Mouse (Mus musculus) WW6 (cell line): ENCODE data around the gene Raet1e.
"Not testable (repeated sequence)": the region's sequence is repeated elsewhere in the genome, so short reads cannot be mapped to it uniquely, and the experiment has no call there.

Experiments
- DNase-seq: peaks from one replicate; pipeline ENCODE4 v3.0.0-alpha.2; 2013; ENCODE audit warnings: low read depth, low spot score

The Raet1e gene

GRCm38 (mm10) chr10:22273684-22274305, 115.4 kb downstream of the Raet1e start:
- no peak for DNase-seq

DNA sequence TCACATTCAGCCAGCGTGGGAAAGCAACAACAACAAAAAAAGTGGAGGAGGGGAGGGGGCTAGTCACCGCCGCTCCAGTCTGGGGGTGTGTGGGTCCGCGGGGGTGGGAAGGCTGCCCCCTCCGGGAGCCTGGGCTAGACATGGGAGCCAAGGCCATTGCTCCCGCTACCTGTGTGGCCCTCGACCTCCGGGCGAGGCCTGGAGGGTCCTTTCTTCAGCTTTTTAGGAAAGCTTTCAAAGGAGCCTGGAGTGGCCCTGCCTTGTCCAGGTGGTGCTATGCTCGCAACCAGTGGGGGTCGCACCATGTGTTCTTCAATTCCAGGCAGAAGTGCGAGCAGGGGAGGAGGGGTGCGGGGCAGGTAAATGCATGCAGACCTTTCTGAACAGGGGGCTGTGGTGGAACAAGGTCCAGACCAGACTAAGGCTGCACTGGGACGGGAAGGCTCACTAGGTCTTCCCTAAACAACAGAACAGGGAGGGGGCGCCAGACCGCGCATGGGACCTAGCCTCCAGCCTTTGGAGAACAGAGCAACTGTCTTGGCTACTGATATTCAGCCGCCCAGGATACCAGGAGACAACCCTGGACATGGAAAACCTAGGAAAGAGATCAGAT, 116.2 kb downstream of the Raet1e start:
- no peak for DNase-seq

GRCm38 (mm10) chr10:22278468-22278867, 120.1 kb downstream of the Raet1e start:
- DNase-seq, result not testable (repeated sequence)

DNA sequence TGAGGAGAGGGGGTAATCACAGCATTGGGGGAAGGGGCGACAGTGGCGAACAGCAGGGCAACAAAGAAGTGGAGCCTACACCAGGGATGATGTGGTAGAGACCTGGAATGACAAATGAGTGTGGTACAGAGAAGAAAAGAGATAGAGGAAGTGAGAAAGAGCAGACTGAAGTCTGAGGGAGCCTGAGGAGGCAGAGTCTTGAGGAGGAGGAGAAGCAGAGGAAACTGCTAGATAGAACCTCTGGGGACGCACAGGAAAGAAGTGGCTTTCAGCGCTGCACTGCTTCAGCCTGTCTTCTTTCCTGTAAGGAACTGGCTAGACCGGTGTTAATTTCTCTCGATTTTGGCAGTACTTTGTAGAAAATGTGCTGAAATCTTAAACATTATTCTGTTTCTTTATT, 124.4 kb downstream of the Raet1e start:
- no peak for DNase-seq

- DNase-seq, result no peak
Measured at GRCm38 (mm10) chr10:22295676-22296075, 137.3 kb downstream of the Raet1e start.

- DNase-seq, result no peak
Measured at GRCm38 (mm10) chr10:22297033-22297762, 138.8 kb downstream of the Raet1e start.

GRCm38 (mm10) chr10:22297766-22298461, 139.5 kb downstream of the Raet1e start:
- no peak for DNase-seq

- no peak for DNase-seq
Measured at GRCm38 (mm10) chr10:22299324-22299723, 141.0 kb downstream of the Raet1e start.

DNA sequence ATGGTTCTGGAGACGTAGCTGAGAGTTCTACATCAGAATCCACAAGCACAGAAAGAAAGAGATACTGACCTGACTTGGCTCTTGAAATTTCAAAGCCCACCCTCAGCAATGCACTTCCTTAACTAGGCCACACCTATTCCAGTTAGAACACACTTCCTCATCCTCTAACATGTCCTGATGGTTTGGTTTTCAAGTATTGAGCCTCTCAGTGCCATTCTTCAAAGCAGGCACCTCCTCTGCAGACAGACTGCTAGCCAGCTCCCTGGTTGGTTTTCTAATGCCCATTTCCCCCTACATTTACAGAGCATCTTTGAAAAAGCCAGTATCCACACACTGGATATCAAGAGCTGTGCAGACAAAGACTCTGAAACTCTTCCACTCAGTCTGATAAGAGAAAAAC, 143.3 kb downstream of the Raet1e start:
- no peak for DNase-seq

- no peak for DNase-seq
Measured at GRCm38 (mm10) chr10:22302344-22303057, 144.1 kb downstream of the Raet1e start.

DNA sequence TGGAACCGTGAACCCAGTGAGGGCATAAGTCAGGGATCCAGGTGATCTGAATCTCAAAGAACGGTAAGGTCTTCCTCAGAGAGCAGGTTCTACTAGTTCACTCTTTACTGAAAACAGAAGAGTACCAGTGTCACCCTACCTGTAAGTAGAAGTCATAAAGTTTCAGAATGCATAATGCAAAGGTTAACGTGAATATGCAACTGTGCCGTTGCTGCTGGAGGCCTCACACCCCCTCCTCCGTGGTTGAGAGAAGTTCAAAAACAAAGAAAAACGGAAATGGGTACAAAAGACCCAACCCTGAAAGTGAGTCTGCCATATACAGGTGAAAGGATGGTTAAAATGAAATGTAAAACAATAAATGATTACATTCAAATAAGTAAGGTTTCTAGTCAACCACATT, 145.4 kb downstream of the Raet1e start:
- DNase-seq, result no peak

GRCm38 (mm10) chr10:22305801-22306200, 147.4 kb downstream of the Raet1e start:
- DNase-seq, result no peak

DNA sequence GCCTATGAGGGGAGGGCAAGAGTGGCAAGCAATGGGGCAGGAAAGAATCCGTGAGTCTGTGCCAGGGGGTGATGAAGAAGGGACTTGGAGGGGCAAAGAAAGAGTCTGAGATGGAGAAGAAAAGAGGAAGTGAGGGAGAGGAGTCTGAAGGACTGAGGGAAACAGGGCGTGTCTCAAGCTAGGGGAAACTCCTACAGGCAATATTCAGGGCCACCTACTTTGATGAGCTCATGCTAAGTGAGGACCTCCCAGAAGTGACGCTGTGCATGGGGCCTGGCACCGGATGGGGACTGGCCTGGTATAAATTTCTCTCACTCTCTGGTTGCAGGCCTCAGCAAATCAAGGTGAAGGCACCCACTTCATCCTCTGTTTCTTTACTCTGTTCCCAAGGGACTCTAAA, 148.1 kb downstream of the Raet1e start:
- DNase-seq, result no peak

DNA sequence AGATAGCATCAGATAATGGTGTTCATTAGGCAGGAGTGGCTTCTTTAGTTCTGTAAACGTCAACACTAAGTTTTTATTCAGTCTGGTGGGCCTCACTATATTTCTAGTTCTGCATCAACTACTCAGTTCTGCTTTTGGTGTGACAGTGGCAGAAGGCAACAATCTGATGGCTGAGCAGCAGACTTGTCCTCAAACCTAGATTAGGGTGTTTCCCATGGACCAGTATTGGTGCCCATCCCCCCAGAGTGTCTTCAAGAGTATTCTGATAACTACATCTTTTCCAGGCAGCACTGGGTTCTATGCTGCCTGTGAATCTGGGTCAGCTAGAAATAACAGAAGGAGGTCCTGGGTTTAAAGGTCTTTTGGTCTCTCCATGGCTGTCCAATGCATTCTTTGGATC, 149.9 kb downstream of the Raet1e start:
- no peak for DNase-seq

- DNase-seq, result no peak
Measured at GRCm38 (mm10) chr10:22322858-22323257, 164.5 kb downstream of the Raet1e start.

DNA sequence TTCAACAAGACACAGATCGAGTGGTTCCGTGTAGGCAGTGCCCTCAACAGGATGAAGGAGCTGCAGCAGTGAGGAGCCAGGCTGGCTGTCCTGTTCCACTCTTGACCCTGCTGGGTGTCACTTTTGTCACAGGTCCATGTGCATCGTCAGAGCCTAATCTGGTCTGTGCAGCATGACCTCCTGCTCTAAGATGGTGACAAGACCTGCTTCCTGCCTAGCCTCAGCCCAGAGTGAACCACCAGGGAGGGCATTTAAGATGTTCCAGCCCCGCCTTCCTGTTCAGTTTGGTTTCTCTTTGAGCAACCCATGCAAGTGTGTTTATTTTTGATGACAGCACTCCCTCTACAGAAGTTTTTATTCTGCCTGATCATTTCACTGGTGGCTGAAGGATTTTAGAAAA, 187.4 kb downstream of the Raet1e start:
- DNase-seq, result not testable (repeated sequence)

- not testable (repeated sequence) for DNase-seq
Measured at GRCm38 (mm10) chr10:22353548-22354195, 195.3 kb downstream of the Raet1e start.

- DNase-seq, result not testable (repeated sequence)
Measured at GRCm38 (mm10) chr10:22354196-22354574, 195.8 kb downstream of the Raet1e start.

- DNase-seq, result not testable (repeated sequence)
Measured at GRCm38 (mm10) chr10:22357373-22357772, 199.0 kb downstream of the Raet1e start.

- DNase-seq, result not testable (repeated sequence)
Measured at GRCm38 (mm10) chr10:22360252-22360651, 201.9 kb downstream of the Raet1e start, which contains the start of gene Raet1d. Gene Raet1d (plus strand): TSS chr10:22360552.

DNA sequence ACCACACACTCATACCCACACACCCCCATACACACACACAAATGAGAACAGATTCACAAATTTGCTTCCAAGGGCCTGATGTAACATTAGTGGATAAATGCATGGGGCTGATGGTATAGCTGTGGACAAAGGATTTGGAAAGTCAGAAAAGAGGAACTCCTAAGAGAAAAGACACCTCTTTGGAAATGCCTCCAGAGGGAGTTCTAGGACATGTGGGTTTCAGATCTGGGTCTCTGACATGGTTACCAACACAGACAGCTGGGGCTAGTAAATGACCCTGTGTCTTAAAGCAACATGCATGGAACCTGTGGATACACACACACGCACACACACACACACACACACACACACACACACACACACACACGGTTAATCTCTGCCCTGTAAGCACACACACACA, 202.6 kb downstream of the Raet1e start:
- DNase-seq, result not testable (repeated sequence)
